Mouse (Mus musculus): ENCODE results near the gene Lrrc4. TPM values are rescaled to one million over a fixed set of nuclear protein-coding genes. Genes with fewer than 3 reads are reported as not detected.

Lrrc4 gene
- polyA plus RNA-seq, 1 experiment: 1.8 TPM

- DNase-seq (ENCODE audit: low spot score): no peak
Measured at GRCm38 (mm10) chr6:28767891-28768481, 63.6 kb downstream of the Lrrc4 start.

GRCm38 (mm10) chr6:28766622-28767021 lies 64.9 kb downstream of the Lrrc4 start:
- no peak for DNase-seq (ENCODE audit: low spot score)

GRCm38 (mm10) chr6:28762132-28762775 lies 69.3 kb downstream of the Lrrc4 start:
- DNase-seq (ENCODE audit: low spot score): no peak

- DNase-seq (ENCODE audit: low spot score): no peak
Measured at GRCm38 (mm10) chr6:28761728-28762127, 69.8 kb downstream of the Lrrc4 start.

GRCm38 (mm10) chr6:28758293-28758692 lies 73.3 kb downstream of the Lrrc4 start:
- DNase-seq (ENCODE audit: low spot score): no peak

- no peak for DNase-seq (ENCODE audit: low spot score)
Measured at GRCm38 (mm10) chr6:28756306-28757018, 75.1 kb downstream of the Lrrc4 start.

- no peak for DNase-seq (ENCODE audit: low spot score)
Measured at GRCm38 (mm10) chr6:28754127-28754898, 77.2 kb downstream of the Lrrc4 start.

GRCm38 (mm10) chr6:28753681-28754080 lies 77.9 kb downstream of the Lrrc4 start:
- no peak for DNase-seq (ENCODE audit: low spot score)

- DNase-seq (ENCODE audit: low spot score): no peak
Measured at GRCm38 (mm10) chr6:28753217-28753616, 78.3 kb downstream of the Lrrc4 start.

GRCm38 (mm10) chr6:28751186-28751585 lies 80.4 kb downstream of the Lrrc4 start:
- no peak for DNase-seq (ENCODE audit: low spot score)

- DNase-seq (ENCODE audit: low spot score): no peak
Measured at GRCm38 (mm10) chr6:28749224-28749623, 82.3 kb downstream of the Lrrc4 start.

GRCm38 (mm10) chr6:28747931-28748670 lies 83.4 kb downstream of the Lrrc4 start:
- DNase-seq (ENCODE audit: low spot score): no peak

GRCm38 (mm10) chr6:28747025-28747424 lies 84.5 kb downstream of the Lrrc4 start:
- DNase-seq (ENCODE audit: low spot score): no peak

GRCm38 (mm10) chr6:28745864-28746263 lies 85.7 kb downstream of the Lrrc4 start:
- no peak for DNase-seq (ENCODE audit: low spot score)

GRCm38 (mm10) chr6:28743586-28743985 lies 88.0 kb downstream of the Lrrc4 start:
- DNase-seq (ENCODE audit: low spot score): no peak

- no peak for DNase-seq (ENCODE audit: low spot score)
Measured at GRCm38 (mm10) chr6:28737601-28738000, 93.9 kb downstream of the Lrrc4 start.

- DNase-seq (ENCODE audit: low spot score): no peak
Measured at GRCm38 (mm10) chr6:28736665-28737064, 94.9 kb downstream of the Lrrc4 start.

- DNase-seq (ENCODE audit: low spot score): no peak
Measured at GRCm38 (mm10) chr6:28735116-28735515, 96.4 kb downstream of the Lrrc4 start.

- no peak for DNase-seq (ENCODE audit: low spot score)
Measured at GRCm38 (mm10) chr6:28733884-28734647, 97.5 kb downstream of the Lrrc4 start.

- no peak for DNase-seq (ENCODE audit: low spot score)
Measured at GRCm38 (mm10) chr6:28731246-28731645, 100.3 kb downstream of the Lrrc4 start.

GRCm38 (mm10) chr6:28729649-28730048 lies 101.9 kb downstream of the Lrrc4 start:
- DNase-seq (ENCODE audit: low spot score): no peak

Data from urinary bladder, adult 2 months (tissue).